In genomic region chr13:15464741-15465250, GRCm38 (mm10) we compare ENCODE assay signal across 8 mouse cellular contexts. TPM values are rescaled to one million over a fixed set of nuclear protein-coding genes. Genes with fewer than 3 reads are reported as not detected.
A peak's percentile ranks its signal among the peaks of the same experiment; 100 is the strongest.
DNase-seq lines count a peak whose midpoint lies in the region; ATAC-seq and TF ChIP-seq lines count a peak whose summit lies in the region.

No protein-coding gene starts in this region.

- H3K4me1 ChIP-seq in thymus, adult 2 months (replicated peaks; ENCODE audit: control insufficient read depth, insufficient read depth, low read length), result no peaks in the 10 kb centered on the region
- H3K4me1 ChIP-seq in forebrain, postnatal 0 days (ENCODE audit: insufficient read depth), result no peaks in the 10 kb centered on the region
- H3K4me1 ChIP-seq in liver, embryonic 11.5 days (replicated peaks; ENCODE audit: control insufficient read depth, insufficient read depth, low read length), result no peaks in the 10 kb centered on the region
- peaks cover 20% of the 10 kb centered on the region for H3K4me1 ChIP-seq in neural tube, embryonic 15.5 days

- peaks cover 6% of the 10 kb centered on the region; the same call in 1 of the 2 replicates for H3K27me3 ChIP-seq in thymus, adult 2 months (ENCODE audit: control insufficient read depth, insufficient read depth, low read length)
- peaks cover 12% of the 10 kb centered on the region for H3K27me3 ChIP-seq in forebrain, postnatal 0 days (ENCODE audit: insufficient read depth, low read length)
- H3K27me3 ChIP-seq in liver, embryonic 11.5 days (replicated peaks; ENCODE audit: control insufficient read depth, insufficient read depth, low read length), result peaks cover 42% of the 10 kb centered on the region
- peaks cover 20% of the 10 kb centered on the region for H3K27me3 ChIP-seq in neural tube, embryonic 15.5 days (replicated peaks)

- H3K4me2 ChIP-seq in forebrain, postnatal 0 days (ENCODE audit: low read depth), result peak overlapping the region; percentile 89
- H3K4me2 ChIP-seq in liver, embryonic 11.5 days, result peak overlapping the region; percentile 72
- peak overlapping the region; percentile 98 for H3K4me2 ChIP-seq in neural tube, embryonic 15.5 days

- H3K4me3 ChIP-seq in thymus, adult 2 months (ENCODE audit: control insufficient read depth, insufficient read depth, low read length), result no peak overlapping the region
- peak overlapping the region; percentile 64 for H3K4me3 ChIP-seq in forebrain, postnatal 0 days (ENCODE audit: low read depth, low read length)
- peak overlapping the region; percentile 62 for H3K4me3 ChIP-seq in liver, embryonic 11.5 days (ENCODE audit: low read depth, low read length)
- H3K4me3 ChIP-seq in neural tube, embryonic 15.5 days (replicated peaks), result peak overlapping the region; percentile 57

- H3K36me3 ChIP-seq in thymus, adult 2 months (ENCODE audit: control insufficient read depth, insufficient read depth, low read length), result no peaks in the 10 kb centered on the region
- H3K36me3 ChIP-seq in forebrain, postnatal 0 days (ENCODE audit: insufficient read depth), result no peaks in the 10 kb centered on the region
- no peaks in the 10 kb centered on the region for H3K36me3 ChIP-seq in liver, embryonic 11.5 days (ENCODE audit: control insufficient read depth, insufficient read depth, low read length)
- no peaks in the 10 kb centered on the region for H3K36me3 ChIP-seq in neural tube, embryonic 15.5 days

- 12% methylated on average over 11 of the region's 11 CpGs for WGBS in thymus, adult 2 months
- WGBS in forebrain, postnatal 0 days, result 8% methylated on average over 11 of the region's 11 CpGs
- 5% methylated on average over 11 of the region's 11 CpGs for WGBS in liver, embryonic 11.5 days
- WGBS in neural tube, embryonic 15.5 days, result 2% methylated on average over 11 of the region's 11 CpGs

- H3K27ac ChIP-seq in thymus, adult 2 months (ENCODE audit: control insufficient read depth, insufficient read depth, low read length), result peak overlapping the region; percentile 66; the same call in 1 of the 2 replicates
- no peak overlapping the region for H3K27ac ChIP-seq in forebrain, postnatal 0 days (ENCODE audit: low read depth, low read length)
- H3K27ac ChIP-seq in liver, embryonic 11.5 days (ENCODE audit: low read depth, low read length), result peak overlapping the region; percentile 81; the same call in 1 of the 2 replicates
- H3K27ac ChIP-seq in neural tube, embryonic 15.5 days (replicated peaks), result peak overlapping the region; percentile 73

- intact Hi-C loops in left cerebral cortex, postnatal 36 days (cut with DNase I), result loop anchor here (10.0 kb wide), 2 partner anchors 80 to 250 kb away; no protein-coding TSS in a partner anchor

- no peak for DNase-seq in thymus, adult 2 months
- no peak for DNase-seq in thymus, postnatal 14 days
- no peak for DNase-seq in forebrain, postnatal 0 days
- peak; percentile 36 for DNase-seq in liver, embryonic 11.5 days (ENCODE audit: low spot score)
- no peak for DNase-seq in ovary, postnatal 36 days (ENCODE audit: low spot score)
- DNase-seq in cerebellum, postnatal 4 days (ENCODE audit: low spot score in 2 of 2), result no peak
- DNase-seq in left cerebral cortex, postnatal 36 days (ENCODE audit: low spot score in 2 of 2), result no peak

- H3K9me3 ChIP-seq in forebrain, postnatal 0 days (ENCODE audit: low read length), result no peaks in the 10 kb centered on the region
- no peaks in the 10 kb centered on the region for H3K9me3 ChIP-seq in liver, embryonic 11.5 days (ENCODE audit: control insufficient read depth, low read length)
- no peaks in the 10 kb centered on the region for H3K9me3 ChIP-seq in neural tube, embryonic 15.5 days (replicated peaks)

- no peak for ATAC-seq in forebrain, postnatal 0 days
- ATAC-seq in liver, embryonic 11.5 days (replicated peaks; ENCODE audit: low FRiP score), result no peak
- no peak for ATAC-seq in neural tube, embryonic 15.5 days (ENCODE audit: low FRiP score)

- TF ChIP-seq POLR2A in thymus, adult 2 months (IDR thresholded peaks at IDR 0.05; ENCODE audit: control insufficient read depth, extremely low read depth, insufficient read depth, low read length, poor library complexity), result no peak

- TF ChIP-seq CTCF in thymus, adult 2 months (IDR thresholded peaks at IDR 0.05; ENCODE audit: borderline replicate concordance, control insufficient read depth, extremely low read depth, insufficient read depth, low read length, poor library complexity), result no peak
- TF ChIP-seq CTCF in forebrain, postnatal 0 days (IDR thresholded peaks at IDR 0.05; ENCODE audit: low read depth), result no peak

- 0 out of 2 replicates have a peak overlapping the region, but pooled peaks have one; percentile 61 for H3K9ac ChIP-seq in forebrain, postnatal 0 days
- H3K9ac ChIP-seq in liver, embryonic 11.5 days (ENCODE audit: low read depth, low read length), result no peak overlapping the region
- H3K9ac ChIP-seq in neural tube, embryonic 15.5 days (replicated peaks), result peak overlapping the region; percentile 55; the same call in 1 of the 2 replicates

RNA-seq across cellular contexts. Expression of gene Gli3, which starts 1.8 kb away (rescaled TPM):
- polyA plus RNA-seq in thymus, adult 2 months (2012; rRNA removed), result 2.1 and 2.3 TPM in 2 replicates
- total RNA-seq in forebrain, postnatal 0 days (2014; rRNA removed), result 4.2 and 6.4 TPM in 2 replicates
- polyA plus RNA-seq in forebrain, postnatal 0 days (2015; fragmentation: Nextera tagmentation; extraction: Ambion mirVana), result 2.0 and 3.4 TPM in 2 replicates
- 6.4 and 6.7 TPM in 2 replicates for polyA plus RNA-seq in liver, embryonic 11.5 days (2014; fragmentation: Nextera tagmentation; extraction: Ambion mirVana)
- 2.6 and 4.4 TPM in 2 replicates for polyA plus RNA-seq in neural tube, embryonic 15.5 days (2015; fragmentation: Nextera tagmentation; extraction: Ambion mirVana)
- 1 to 10 TPM; 9.3 to 9.5 TPM for total RNA-seq in left cerebral cortex, postnatal 36 days (2021)
